Mouse (Mus musculus) embryonic fibroblast, embryonic 13.5 days (primary cell): ENCODE data around the gene C1ql4.

Source experiments
- CTCF ChIP-seq: IDR thresholded peaks from 2 replicates; pipeline ENCODE4 v1.5.1; 2011; ENCODE audit warnings: mild to moderate bottlenecking, control low read depth, low read length, moderate library complexity, borderline replicate concordance; ENCODE audit not compliant: insufficient read depth
- POLR2A ChIP-seq: IDR thresholded peaks from 2 replicates; pipeline ENCODE4 v1.6.1; 2011; ENCODE audit warnings: low read depth, mild to moderate bottlenecking, control low read depth, low read length, moderate library complexity

DNA sequence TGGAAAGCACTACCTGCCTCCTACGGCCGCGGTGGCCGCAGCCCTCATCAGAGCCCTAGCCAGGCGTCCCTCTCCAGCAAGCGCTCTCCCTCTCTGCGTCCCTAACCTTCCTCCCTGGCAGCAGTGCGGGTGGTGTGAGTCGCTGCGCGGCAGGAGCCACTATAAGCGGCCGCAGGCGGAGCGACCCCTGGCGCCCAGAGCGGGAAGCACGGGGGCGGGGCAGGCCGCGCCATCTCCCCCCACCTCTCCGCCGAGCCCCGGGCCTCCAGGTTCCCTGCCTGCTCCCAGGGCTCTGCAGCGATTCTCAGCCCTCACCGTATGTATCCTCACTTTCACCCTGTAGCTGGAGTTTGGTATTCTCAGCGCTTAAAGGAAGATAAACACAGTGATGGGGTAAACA, 675 bp upstream of the C1ql4 start:
- peak; percentile 48 for TF ChIP-seq CTCF
- no peak for TF ChIP-seq POLR2A
